Mouse (Mus musculus): ENCODE measurements at regions not wholly inside any gene's neighbourhood (a gene's known extent, or its start where the extent isn't known, plus 50 kb on each side); places are given as distances from the start of the nearest gene placed in this dataset.
A peak's percentile ranks its signal among the peaks of the same experiment; 100 is the strongest.

DNA sequence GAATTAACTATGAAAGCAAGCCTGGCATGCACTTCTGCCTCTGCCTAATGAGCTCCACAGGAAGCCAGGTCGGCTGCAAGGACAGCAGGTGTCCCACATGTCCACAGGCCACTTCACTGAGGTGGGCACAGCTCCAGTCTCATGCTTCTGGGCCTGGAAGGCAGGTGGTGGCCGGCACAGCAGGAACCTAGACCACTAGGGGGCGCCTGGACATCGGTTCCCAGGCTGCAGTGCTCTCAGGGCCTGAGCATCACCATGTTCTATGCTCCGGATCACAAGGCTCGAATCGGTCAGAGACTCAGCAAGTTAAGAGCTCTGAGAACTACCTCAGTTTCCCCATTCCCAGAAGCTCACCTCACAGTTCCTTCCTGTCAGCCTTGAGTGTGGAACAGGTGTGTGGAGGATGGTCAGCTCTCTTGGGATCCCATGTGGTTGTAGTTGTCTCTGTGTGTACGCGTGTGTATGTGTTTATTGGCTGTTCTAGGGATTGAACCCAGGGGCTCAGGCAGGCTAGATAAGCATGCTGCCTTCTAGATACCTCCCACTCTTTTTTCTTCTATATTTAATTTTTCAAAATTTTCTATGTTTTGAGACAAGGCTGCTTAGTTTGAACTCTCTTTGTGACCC, 75.4 kb downstream of the Thnsl1 start:
- TF ChIP-seq CTCF (IDR thresholded peaks at IDR 0.05; ENCODE audit: insufficient read depth, low read length) (peak; percentile 60), POLR2A (IDR thresholded peaks at IDR 0.05; ENCODE audit: borderline replicate concordance, extremely low read depth, low read depth, low read length) (no peak)
